Mouse (Mus musculus): ENCODE measurements around the gene Gmppa.

GRCm38 (mm10) chr1:75480036-75480435 lies 44.3 kb downstream of the Gmppa start:
- TF ChIP-seq CTCF (conservative IDR thresholded peaks at IDR 0.05; ENCODE audit: insufficient read depth, insufficient read length, low read depth, low read length) = no peak
- TF ChIP-seq POLR2A (IDR thresholded peaks at IDR 0.05; ENCODE audit: low read depth, low read length) = no peak

Data from kidney, adult 2 months (tissue).